Mouse (Mus musculus): ENCODE measurements around the gene Cpa1. TPM values are rescaled to one million over a fixed set of nuclear protein-coding genes. Genes with fewer than 3 reads are reported as not detected.

The Cpa1 gene
- polyA plus RNA-seq, 1 experiment from 2014 or later: 1.7 TPM

Other genes starting within 250 kb of the Cpa1 start
- gene Zc3hc1, start 248.2 kb upstream of the Cpa1 start, polyA plus RNA-seq (2014; fragmentation: Nextera tagmentation; extraction: Ambion mirVana): 52.8 and 60.5 TPM in 2 replicates
- gene Klhdc10, start 237.3 kb upstream of the Cpa1 start, polyA plus RNA-seq (2014; fragmentation: Nextera tagmentation; extraction: Ambion mirVana): 43.7 and 44.7 TPM in 2 replicates
- 31.0 and 36.9 TPM in 2 replicates for gene Tmem209, start 129.4 kb upstream of the Cpa1 start, polyA plus RNA-seq (2014; fragmentation: Nextera tagmentation; extraction: Ambion mirVana)
- 0.51 TPM in 1 of 2 replicates, not detected in the other for gene Ssmem1, start 129.4 kb upstream of the Cpa1 start, polyA plus RNA-seq (2014; fragmentation: Nextera tagmentation; extraction: Ambion mirVana)
- gene Cpa2, start 97.6 kb upstream of the Cpa1 start, polyA plus RNA-seq (2014; fragmentation: Nextera tagmentation; extraction: Ambion mirVana): 3.3 and 4.5 TPM in 2 replicates
- 3.0 and 3.4 TPM in 2 replicates for gene Cpa4, start 70.8 kb upstream of the Cpa1 start, polyA plus RNA-seq (2014; fragmentation: Nextera tagmentation; extraction: Ambion mirVana)
- gene Cpa5, start 28.2 kb upstream of the Cpa1 start, polyA plus RNA-seq (2014; fragmentation: Nextera tagmentation; extraction: Ambion mirVana): 0.92 and 1.3 TPM in 2 replicates
- gene Cep41, start 54.5 kb downstream of the Cpa1 start, polyA plus RNA-seq (2014; fragmentation: Nextera tagmentation; extraction: Ambion mirVana): 38.6 and 44.3 TPM in 2 replicates
- gene Mest, start 84.3 kb downstream of the Cpa1 start, polyA plus RNA-seq (2014; fragmentation: Nextera tagmentation; extraction: Ambion mirVana): 2,046 and 2,257 TPM in 2 replicates

Measured in embryonic facial prominence, embryonic 14.5 days (tissue).